Mouse (Mus musculus) liver, adult (tissue): ENCODE data around the gene Gm9046.
"Not testable (repeated sequence)": the region's sequence is repeated elsewhere in the genome, so short reads cannot be mapped to it uniquely, and the experiment has no call there.

Experiments
- GATA4 ChIP-seq: IDR thresholded peaks from 2 replicates; pipeline ENCODE4 v1.6.1; 2014; ENCODE audit warnings: mild to moderate bottlenecking, low read length; ENCODE audit not compliant: insufficient replicate concordance

Gm9046 gene

GRCm38 (mm10) chr10:118343155-118343554 lies at the start of gene Gm9046:
Gene Gm9046, minus strand, starts transcription at chr10:118343255.
- TF ChIP-seq GATA4: not testable (repeated sequence)

- no peak for TF ChIP-seq GATA4
These were observed 27.4 kb upstream of the Gm9046 start for GRCm38 (mm10) chr10:118370443-118370842.

GRCm38 (mm10) chr10:118369518-118369917 lies 26.5 kb upstream of the Gm9046 start:
- TF ChIP-seq GATA4: no peak

- TF ChIP-seq GATA4: not testable (repeated sequence)
These were observed 10.9 kb upstream of the Gm9046 start, which contains the start of gene Gm9049 for GRCm38 (mm10) chr10:118354005-118354404. Gene Gm9049, minus strand, starts transcription at chr10:118354105.

- TF ChIP-seq GATA4: not testable (repeated sequence)
These were observed 5.5 kb upstream of the Gm9046 start, which contains the start of gene Gm9048 for GRCm38 (mm10) chr10:118348579-118348978. Gene Gm9048, minus strand, starts transcription at chr10:118348679.

GRCm38 (mm10) chr10:118337731-118338130 lies 5.3 kb downstream of the Gm9046 start, which contains the start of gene Gm9045:
Gene Gm9045, minus strand, starts transcription at chr10:118337831.
- not testable (repeated sequence) for TF ChIP-seq GATA4

- TF ChIP-seq GATA4: not testable (repeated sequence)
These were observed 10.7 kb downstream of the Gm9046 start, which contains the start of gene Gm9044 for GRCm38 (mm10) chr10:118332308-118332707. Gene Gm9044, minus strand, starts transcription at chr10:118332408.

GRCm38 (mm10) chr10:118326869-118327268 lies 16.2 kb downstream of the Gm9046 start, which contains the start of gene Gm9040:
Gene Gm9040, minus strand, starts transcription at chr10:118326969.
- TF ChIP-seq GATA4: not testable (repeated sequence)

GRCm38 (mm10) chr10:118319024-118319423 lies 24.0 kb downstream of the Gm9046 start:
- TF ChIP-seq GATA4: no peak

GRCm38 (mm10) chr10:118294938-118295337 lies 48.1 kb downstream of the Gm9046 start, which contains the start of gene Iltifb:
Gene Iltifb, minus strand, starts transcription at chr10:118295038.
- no peak for TF ChIP-seq GATA4
